Mouse (Mus musculus): ENCODE results near the gene Gcsam. TPM values are rescaled to one million over a fixed set of nuclear protein-coding genes. Genes with fewer than 3 reads are reported as not detected.

Gene Gcsam
- polyA plus RNA-seq, 1 experiment from 2014 or later = 2.8 TPM

DNA sequence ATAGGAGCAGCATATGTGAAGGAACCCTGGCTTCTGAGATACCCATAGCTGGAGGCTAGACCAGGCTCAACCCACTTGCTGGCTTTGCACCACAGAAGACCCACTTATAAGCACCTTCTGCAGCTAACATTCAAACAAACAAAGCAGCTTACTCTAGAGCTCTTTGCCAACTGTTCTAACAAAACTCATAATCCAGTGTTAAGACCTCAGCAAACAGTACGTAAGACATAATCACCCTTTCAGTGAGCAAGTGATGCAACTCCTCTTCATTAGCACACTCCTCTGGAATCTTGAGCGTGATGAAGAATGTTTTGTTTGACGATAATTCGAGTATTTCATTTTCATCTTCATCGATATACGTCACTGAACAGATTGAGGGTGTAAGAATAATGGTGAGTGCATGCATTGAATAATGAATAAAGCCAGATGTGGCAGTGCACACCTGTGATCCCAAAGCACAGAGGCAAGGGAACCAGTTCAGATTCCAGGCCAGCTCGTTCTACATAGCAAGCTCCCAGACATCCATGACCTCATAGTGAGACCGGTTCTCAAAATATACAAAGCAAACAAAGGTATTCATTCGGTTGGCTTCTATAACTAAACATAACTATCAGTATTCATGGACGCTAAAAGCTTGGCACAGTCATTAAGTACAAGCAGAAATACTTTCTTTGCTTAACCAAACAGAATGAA lies 30.0 kb downstream of the Gcsam start:
- TF ChIP-seq EP300 (IDR thresholded peaks at IDR 0.05; ENCODE audit: low read depth) = no peak
- TF ChIP-seq CTCF (IDR thresholded peaks at IDR 0.05; ENCODE audit: low read depth) = no peak
- Histone ChIP-seq H3K4me3 (ENCODE audit: low read depth, low read length) (no peak overlapping the region), H3K27ac (ENCODE audit: low read depth) (no peak overlapping the region), H3K4me1 (ENCODE audit: insufficient read depth) (peaks cover 9% of the 10 kb centered on the region), H3K27me3 (ENCODE audit: insufficient read depth, low read length) (no peaks in the 10 kb centered on the region), H3K9me3 (ENCODE audit: low read length) (no peaks in the 10 kb centered on the region), H3K4me2 (ENCODE audit: low read depth, low read length) (no peak overlapping the region), H3K36me3 (replicated peaks; ENCODE audit: insufficient read depth, low read length) (no peaks in the 10 kb centered on the region), H3K9ac (replicated peaks) (no peak overlapping the region)
- DNase-seq (no peak), ATAC-seq (no peak)
- 74% methylated on average over 10 of the region's 10 CpGs for WGBS (ENCODE audit: insufficient replicate concordance)

DNA sequence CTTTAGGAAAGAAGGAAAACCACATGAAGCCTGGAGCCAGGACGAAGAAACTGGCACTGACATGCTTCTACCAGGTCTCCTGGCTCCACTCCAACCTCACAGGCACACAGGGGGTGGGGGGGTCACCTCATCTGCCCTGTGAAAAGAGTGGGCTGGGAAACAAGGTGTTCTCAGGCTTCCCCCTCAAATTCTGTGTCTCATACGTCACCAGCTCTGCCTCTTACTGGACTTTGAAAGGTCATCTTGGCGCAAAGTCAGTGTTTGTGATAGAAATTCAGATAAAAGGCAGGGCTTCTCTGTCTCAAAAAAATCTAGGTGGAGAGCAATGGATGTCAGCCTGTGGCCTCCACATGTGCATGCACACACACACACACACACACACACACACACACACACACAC lies 31.1 kb downstream of the Gcsam start:
- no peak overlapping the region for H3K4me3 ChIP-seq (ENCODE audit: low read depth, low read length)
- H3K4me1 ChIP-seq (ENCODE audit: insufficient read depth) = peaks cover 9% of the 10 kb centered on the region
- TF ChIP-seq EP300 (IDR thresholded peaks at IDR 0.05; ENCODE audit: low read depth) (peak; percentile 56; the same call in 1 of the 2 replicates), CTCF (IDR thresholded peaks at IDR 0.05; ENCODE audit: low read depth) (no peak)
- peak; percentile 86 for ATAC-seq
- H3K36me3 ChIP-seq (replicated peaks; ENCODE audit: insufficient read depth, low read length) = no peaks in the 10 kb centered on the region
- no peak overlapping the region for H3K4me2 ChIP-seq (ENCODE audit: low read depth, low read length)
- peak overlapping the region; percentile 42; the same call in 1 of the 2 replicates for H3K27ac ChIP-seq (ENCODE audit: low read depth)
- H3K9ac ChIP-seq (replicated peaks) = no peak overlapping the region
- H3K27me3 ChIP-seq (ENCODE audit: insufficient read depth, low read length) = no peaks in the 10 kb centered on the region
- WGBS (ENCODE audit: insufficient replicate concordance) = 47% methylated on average over 3 of the region's 3 CpGs
- no peaks in the 10 kb centered on the region for H3K9me3 ChIP-seq (ENCODE audit: low read length)
- peak; percentile 60 for DNase-seq

DNA sequence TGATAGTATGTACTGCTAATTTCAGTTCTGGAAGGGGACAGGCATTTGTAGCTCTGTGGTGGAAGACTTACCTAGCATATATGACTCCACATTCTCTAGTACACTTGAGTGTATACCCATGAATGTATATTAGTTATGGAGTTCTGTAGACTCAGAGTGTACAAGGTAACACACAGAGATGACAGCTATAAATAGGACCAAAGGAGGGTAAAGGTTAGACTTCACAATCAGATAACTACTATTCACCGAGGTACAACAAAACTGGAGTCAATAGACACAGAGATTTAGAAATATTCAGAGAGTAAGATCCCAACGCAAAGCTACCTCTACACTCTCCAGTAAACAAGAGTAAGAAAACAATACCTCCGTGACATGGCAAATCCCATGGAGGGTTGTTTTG lies 33.8 kb downstream of the Gcsam start:
- no peak for DNase-seq
- ATAC-seq = peak; percentile 56
- Histone ChIP-seq H3K36me3 (replicated peaks; ENCODE audit: insufficient read depth, low read length) (no peaks in the 10 kb centered on the region), H3K27me3 (ENCODE audit: insufficient read depth, low read length) (no peaks in the 10 kb centered on the region), H3K4me2 (ENCODE audit: low read depth, low read length) (no peak overlapping the region), H3K9me3 (ENCODE audit: low read length) (no peaks in the 10 kb centered on the region), H3K27ac (ENCODE audit: low read depth) (peak overlapping the region; percentile 53), H3K4me3 (ENCODE audit: low read depth, low read length) (no peak overlapping the region), H3K4me1 (ENCODE audit: insufficient read depth) (peaks cover 9% of the 10 kb centered on the region), H3K9ac (replicated peaks) (no peak overlapping the region)
- 53% methylated on average over 3 of the region's 3 CpGs for WGBS (ENCODE audit: insufficient replicate concordance)
- TF ChIP-seq EP300 (IDR thresholded peaks at IDR 0.05; ENCODE audit: low read depth) = no peak
- no peak for TF ChIP-seq CTCF (IDR thresholded peaks at IDR 0.05; ENCODE audit: low read depth)

DNA sequence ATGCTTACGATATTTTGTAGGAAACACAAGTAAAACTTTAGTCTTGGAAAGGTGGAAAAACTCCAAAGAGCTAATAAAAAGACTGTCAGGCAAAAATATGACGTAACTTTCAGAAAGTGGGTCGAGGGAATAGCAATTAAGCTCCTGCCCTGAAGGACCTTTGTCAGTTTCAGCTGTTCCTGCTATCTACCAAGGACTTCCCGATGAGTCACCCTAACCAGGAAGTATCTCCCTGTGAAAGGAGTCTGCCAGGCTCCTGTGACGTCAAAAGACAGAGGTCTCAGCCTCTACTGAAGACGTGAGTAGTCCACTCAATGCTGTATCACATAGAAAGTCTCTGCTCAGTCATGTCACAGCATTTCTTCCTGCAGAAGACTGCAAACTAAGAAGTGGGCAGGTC lies 34.2 kb downstream of the Gcsam start:
- Histone ChIP-seq H3K36me3 (replicated peaks; ENCODE audit: insufficient read depth, low read length) (no peaks in the 10 kb centered on the region), H3K4me1 (ENCODE audit: insufficient read depth) (peaks cover 9% of the 10 kb centered on the region), H3K4me2 (ENCODE audit: low read depth, low read length) (no peak overlapping the region), H3K9me3 (ENCODE audit: low read length) (no peaks in the 10 kb centered on the region), H3K4me3 (ENCODE audit: low read depth, low read length) (no peak overlapping the region), H3K27me3 (ENCODE audit: insufficient read depth, low read length) (no peaks in the 10 kb centered on the region), H3K27ac (ENCODE audit: low read depth) (peak overlapping the region; percentile 53), H3K9ac (replicated peaks) (no peak overlapping the region)
- DNase-seq (no peak), ATAC-seq (peak; percentile 57)
- WGBS (ENCODE audit: insufficient replicate concordance) = 36% methylated on average over 6 of the region's 6 CpGs
- peak; percentile 38; the same call in 1 of the 2 replicates for TF ChIP-seq EP300 (IDR thresholded peaks at IDR 0.05; ENCODE audit: low read depth)
- TF ChIP-seq CTCF (IDR thresholded peaks at IDR 0.05; ENCODE audit: low read depth) = no peak

DNA sequence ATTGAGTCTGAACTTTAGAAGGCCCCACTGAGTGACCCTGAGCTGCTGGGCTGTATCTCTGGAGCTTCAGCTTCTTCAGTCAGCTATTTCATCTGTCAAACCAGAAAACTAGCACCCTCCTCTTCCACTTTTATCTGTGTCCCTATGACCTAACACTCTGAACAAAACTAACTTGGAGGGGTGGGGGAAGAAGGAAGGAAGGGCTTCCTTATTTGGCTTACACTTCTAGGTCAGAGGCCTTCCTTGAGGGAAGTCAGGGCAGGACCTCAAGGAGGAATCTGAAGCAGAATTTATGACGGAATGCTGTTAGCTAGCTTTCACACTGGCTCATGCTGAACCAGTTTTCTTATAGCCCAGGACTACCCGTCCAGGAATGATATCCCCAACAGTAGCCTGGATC lies 41.3 kb downstream of the Gcsam start:
- Histone ChIP-seq H3K4me2 (ENCODE audit: low read depth, low read length) (no peak overlapping the region), H3K9me3 (ENCODE audit: low read length) (no peaks in the 10 kb centered on the region), H3K36me3 (replicated peaks; ENCODE audit: insufficient read depth, low read length) (no peaks in the 10 kb centered on the region), H3K9ac (replicated peaks) (no peak overlapping the region), H3K4me1 (ENCODE audit: insufficient read depth) (peaks cover 14% of the 10 kb centered on the region), H3K27ac (ENCODE audit: low read depth) (no peak overlapping the region), H3K27me3 (ENCODE audit: insufficient read depth, low read length) (no peaks in the 10 kb centered on the region), H3K4me3 (ENCODE audit: low read depth, low read length) (no peak overlapping the region)
- DNase-seq (no peak), ATAC-seq (peak; percentile 37; the same call in 1 of the 2 replicates)
- 44% methylated on average over 2 of the region's 2 CpGs for WGBS (ENCODE audit: insufficient replicate concordance)
- TF ChIP-seq CTCF (IDR thresholded peaks at IDR 0.05; ENCODE audit: low read depth) (no peak), EP300 (IDR thresholded peaks at IDR 0.05; ENCODE audit: low read depth) (peak; percentile 16; the same call in 1 of the 2 replicates)

DNA sequence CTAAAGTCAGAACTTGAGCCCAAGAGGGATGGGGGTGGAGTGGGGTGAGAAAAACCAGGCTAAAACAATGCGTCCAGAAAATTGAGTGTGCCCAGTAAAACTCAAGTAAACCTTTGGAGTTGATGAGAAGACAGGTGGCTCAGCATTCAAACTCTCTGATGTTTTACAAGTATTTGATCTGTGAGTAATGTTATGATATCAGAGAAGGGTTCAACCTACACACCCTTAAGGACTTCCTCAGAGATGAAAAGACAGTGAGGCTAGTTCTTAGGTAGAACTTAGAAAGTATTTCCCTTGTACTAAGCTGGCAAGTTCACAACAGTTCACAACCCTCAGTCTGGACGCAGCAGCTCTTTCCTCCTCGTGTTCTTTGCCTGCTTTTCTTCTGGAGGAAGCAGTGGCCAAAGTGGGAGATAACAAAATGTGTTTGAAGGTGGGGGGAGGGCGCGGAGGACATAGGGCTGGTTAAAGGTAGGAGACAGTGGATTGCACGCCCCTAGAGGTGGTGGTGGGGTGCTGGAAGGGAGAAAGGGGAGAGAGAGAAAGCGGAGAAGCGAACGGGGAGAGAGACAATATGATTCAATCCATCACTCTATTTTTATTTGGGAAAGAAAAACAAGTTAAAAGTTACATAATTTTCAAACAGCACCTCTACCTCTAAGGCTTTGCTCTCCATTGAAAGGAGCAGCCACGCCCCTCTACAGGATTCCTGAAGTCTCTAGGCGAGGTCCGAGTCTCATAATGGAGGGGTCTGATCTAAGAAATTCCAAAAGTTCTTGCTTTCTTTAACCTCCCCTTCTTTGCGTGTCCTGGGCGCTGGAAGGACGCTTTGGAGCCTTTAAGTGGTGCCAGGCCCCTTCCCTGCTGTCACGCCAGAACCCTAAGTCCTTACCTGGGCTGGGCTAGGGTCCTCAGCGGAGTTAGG lies 43.1 kb downstream of the Gcsam start:
- Histone ChIP-seq H3K27me3 (ENCODE audit: insufficient read depth, low read length) (no peaks in the 10 kb centered on the region), H3K4me1 (ENCODE audit: insufficient read depth) (peaks cover 14% of the 10 kb centered on the region), H3K27ac (ENCODE audit: low read depth) (no peak overlapping the region), H3K9ac (replicated peaks) (peak overlapping the region; percentile 41; the same call in 1 of the 2 replicates), H3K4me2 (ENCODE audit: low read depth, low read length) (peak overlapping the region; percentile 77), H3K36me3 (replicated peaks; ENCODE audit: insufficient read depth, low read length) (no peaks in the 10 kb centered on the region), H3K4me3 (ENCODE audit: low read depth, low read length) (peak overlapping the region; percentile 46), H3K9me3 (ENCODE audit: low read length) (no peaks in the 10 kb centered on the region)
- ATAC-seq (0 out of 2 replicates have a peak, but pooled peaks have one; percentile 21), DNase-seq (peak; percentile 27)
- 18% methylated on average over 17 of the region's 17 CpGs for WGBS (ENCODE audit: insufficient replicate concordance)
- TF ChIP-seq CTCF (IDR thresholded peaks at IDR 0.05; ENCODE audit: low read depth) (peak; percentile 11; the same call in 1 of the 2 replicates), EP300 (IDR thresholded peaks at IDR 0.05; ENCODE audit: low read depth) (no peak)
